In the genomic region with DNA sequence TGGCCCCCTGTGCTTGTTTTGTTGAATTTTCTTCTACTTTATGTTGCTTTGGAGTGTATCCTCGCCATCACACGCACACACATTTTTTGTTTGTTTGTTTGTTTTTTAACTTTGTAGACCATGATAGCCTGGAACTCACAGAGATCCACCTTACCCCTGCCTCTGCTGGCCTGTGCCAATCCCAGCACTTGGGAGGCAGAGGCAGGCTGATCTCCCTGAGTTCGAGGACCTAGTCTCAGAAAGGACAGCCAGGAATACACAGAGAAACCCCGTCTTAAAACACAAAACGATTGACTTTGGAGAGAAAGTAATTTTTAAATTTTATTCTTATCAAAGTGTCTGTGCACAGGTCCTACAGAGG, we compare ENCODE assay signal across 8 mouse cellular contexts. TPM values are rescaled to one million over a fixed set of nuclear protein-coding genes. Genes with fewer than 3 reads are reported as not detected.
DNase-seq lines count a peak whose midpoint lies in the region; ATAC-seq and TF ChIP-seq lines count a peak whose summit lies in the region.

No protein-coding gene starts in this region.

- no peaks in the 10 kb centered on the region for H3K27me3 ChIP-seq in kidney, embryonic 15.5 days
- H3K27me3 ChIP-seq in embryonic facial prominence, embryonic 14.5 days (replicated peaks; ENCODE audit: control insufficient read depth, insufficient read depth, low read length), result no peaks in the 10 kb centered on the region
- H3K27me3 ChIP-seq in intestine, postnatal 0 days (replicated peaks; ENCODE audit: control insufficient read depth, insufficient read depth, low read length), result no peaks in the 10 kb centered on the region
- H3K27me3 ChIP-seq in midbrain, postnatal 0 days (ENCODE audit: insufficient read depth, low read length), result no peaks in the 10 kb centered on the region

- no peaks in the 10 kb centered on the region for H3K9me3 ChIP-seq in kidney, embryonic 15.5 days (replicated peaks)
- H3K9me3 ChIP-seq in embryonic facial prominence, embryonic 14.5 days (ENCODE audit: control insufficient read depth, low read length), result no peaks in the 10 kb centered on the region
- no peaks in the 10 kb centered on the region for H3K9me3 ChIP-seq in intestine, postnatal 0 days (ENCODE audit: control insufficient read depth)
- H3K9me3 ChIP-seq in midbrain, postnatal 0 days (ENCODE audit: low read length), result no peaks in the 10 kb centered on the region

- H3K9ac ChIP-seq in kidney, embryonic 15.5 days, result no peak overlapping the region
- H3K9ac ChIP-seq in embryonic facial prominence, embryonic 14.5 days (ENCODE audit: low read depth, low read length), result peak overlapping the region; percentile 96
- no peak overlapping the region for H3K9ac ChIP-seq in intestine, postnatal 0 days (ENCODE audit: low read depth, low read length)
- no peak overlapping the region for H3K9ac ChIP-seq in midbrain, postnatal 0 days (replicated peaks; ENCODE audit: low read length, poor library complexity, severe bottlenecking)

- peak overlapping the region; percentile 82 for H3K27ac ChIP-seq in kidney, embryonic 15.5 days
- peak overlapping the region; percentile 84; the same call in 1 of the 2 replicates for H3K27ac ChIP-seq in embryonic facial prominence, embryonic 14.5 days (replicated peaks; ENCODE audit: low read depth, low read length)
- H3K27ac ChIP-seq in intestine, postnatal 0 days (ENCODE audit: low read depth, low read length), result no peak overlapping the region
- H3K27ac ChIP-seq in midbrain, postnatal 0 days (ENCODE audit: low read depth, low read length), result no peak overlapping the region; the same call in 1 of the 2 replicates

- WGBS in kidney, embryonic 15.5 days, result 36% methylated on average over 5 of the region's 5 CpGs
- 36% methylated on average over 5 of the region's 5 CpGs for WGBS in embryonic facial prominence, embryonic 14.5 days
- 37% methylated on average over 5 of the region's 5 CpGs for WGBS in intestine, postnatal 0 days
- 36% methylated on average over 5 of the region's 5 CpGs for WGBS in midbrain, postnatal 0 days

- H3K4me2 ChIP-seq in kidney, embryonic 15.5 days, result peak overlapping the region; percentile 94
- H3K4me2 ChIP-seq in embryonic facial prominence, embryonic 14.5 days (ENCODE audit: low read depth, low read length), result peak overlapping the region; percentile 32; the same call in 1 of the 2 replicates
- peak overlapping the region; percentile 95 for H3K4me2 ChIP-seq in intestine, postnatal 0 days (replicated peaks; ENCODE audit: low read depth)
- peak overlapping the region; percentile 28; the same call in 1 of the 2 replicates for H3K4me2 ChIP-seq in midbrain, postnatal 0 days (ENCODE audit: low read depth, low read length, poor library complexity, severe bottlenecking)

- ATAC-seq in kidney, embryonic 15.5 days (replicated peaks; ENCODE audit: low FRiP score), result peak; percentile 44; the same call in 1 of the 2 replicates
- peak; percentile 13; the same call in 1 of the 2 replicates for ATAC-seq in embryonic facial prominence, embryonic 14.5 days (ENCODE audit: low read depth)
- ATAC-seq in intestine, postnatal 0 days, result peak; percentile 46
- 0 out of 2 replicates have a peak, but pooled peaks have one; percentile 24 for ATAC-seq in midbrain, postnatal 0 days (ENCODE audit: low FRiP score)

- peaks cover 30% of the 10 kb centered on the region for H3K36me3 ChIP-seq in kidney, embryonic 15.5 days
- H3K36me3 ChIP-seq in embryonic facial prominence, embryonic 14.5 days (ENCODE audit: control insufficient read depth, insufficient read depth, low read length), result peaks cover 22% of the 10 kb centered on the region
- peaks cover 9% of the 10 kb centered on the region for H3K36me3 ChIP-seq in intestine, postnatal 0 days (ENCODE audit: control insufficient read depth, insufficient read depth)
- H3K36me3 ChIP-seq in midbrain, postnatal 0 days (ENCODE audit: insufficient read depth, low read length), result peaks cover 12% of the 10 kb centered on the region

- no peak for DNase-seq in kidney, adult 11 months
- no peak for DNase-seq in embryonic facial prominence, embryonic 14.5 days (ENCODE audit: low spot score)
- DNase-seq in midbrain, postnatal 0 days (ENCODE audit: low spot score), result no peak
- DNase-seq in thymus, postnatal 14 days, result no peak
- DNase-seq in spleen, adult 12 weeks (ENCODE audit: low spot score), result no peak
- DNase-seq in cerebellum, adult 18-20 months, result no peak

- no peak for TF ChIP-seq CTCF in intestine, postnatal 0 days (IDR thresholded peaks at IDR 0.05; ENCODE audit: low read depth)
- TF ChIP-seq CTCF in midbrain, postnatal 0 days (IDR thresholded peaks at IDR 0.05), result no peak

- H3K4me3 ChIP-seq in kidney, embryonic 15.5 days (replicated peaks), result peak overlapping the region; percentile 98
- peak overlapping the region; percentile 97 for H3K4me3 ChIP-seq in embryonic facial prominence, embryonic 14.5 days (ENCODE audit: low read depth, low read length)
- H3K4me3 ChIP-seq in intestine, postnatal 0 days (ENCODE audit: low read depth, low read length), result no peak overlapping the region
- peak overlapping the region; percentile 92 for H3K4me3 ChIP-seq in midbrain, postnatal 0 days (ENCODE audit: low read depth, low read length)

- peaks cover 24% of the 10 kb centered on the region for H3K4me1 ChIP-seq in kidney, embryonic 15.5 days
- H3K4me1 ChIP-seq in embryonic facial prominence, embryonic 14.5 days (ENCODE audit: control insufficient read depth, insufficient read depth, low read length), result peaks cover 15% of the 10 kb centered on the region
- H3K4me1 ChIP-seq in intestine, postnatal 0 days (replicated peaks; ENCODE audit: control insufficient read depth, insufficient read depth, low read length), result no peaks in the 10 kb centered on the region; the same call in 1 of the 2 replicates
- H3K4me1 ChIP-seq in midbrain, postnatal 0 days (ENCODE audit: insufficient read depth, low read length), result peaks cover 10% of the 10 kb centered on the region

RNA-seq across cellular contexts. Expression of gene Klhl11, which starts 0.4 kb away (rescaled TPM):
- polyA plus RNA-seq in kidney, embryonic 15.5 days (2015; fragmentation: Nextera tagmentation; extraction: Ambion mirVana), result 8.4 and 10.0 TPM in 2 replicates
- 11.7 and 11.9 TPM in 2 replicates for polyA plus RNA-seq in embryonic facial prominence, embryonic 14.5 days (2014; fragmentation: Nextera tagmentation; extraction: Ambion mirVana)
- polyA plus RNA-seq in intestine, postnatal 0 days (2015; fragmentation: Nextera tagmentation; extraction: Ambion mirVana), result 1.8 and 1.9 TPM in 2 replicates
- 57.4 and 66.2 TPM in 2 replicates for total RNA-seq in midbrain, postnatal 0 days (2014; rRNA removed)
- polyA plus RNA-seq in midbrain, postnatal 0 days (2015; fragmentation: Nextera tagmentation; extraction: Ambion mirVana), result 9.1 and 10.3 TPM in 2 replicates

RNA-seq across cellular contexts. Expression of gene Klhl10, which starts 31.2 kb away (rescaled TPM):
- 0.44 and 0.54 TPM in 2 replicates for polyA plus RNA-seq in kidney, embryonic 15.5 days (2015; fragmentation: Nextera tagmentation; extraction: Ambion mirVana)
- 0.55 and 0.84 TPM in 2 replicates for polyA plus RNA-seq in embryonic facial prominence, embryonic 14.5 days (2014; fragmentation: Nextera tagmentation; extraction: Ambion mirVana)
- 0.13 and 0.14 TPM in 2 replicates for polyA plus RNA-seq in intestine, postnatal 0 days (2015; fragmentation: Nextera tagmentation; extraction: Ambion mirVana)
- total RNA-seq in midbrain, postnatal 0 days (2014; rRNA removed), result 0.22 and 0.61 TPM in 2 replicates
- polyA plus RNA-seq in midbrain, postnatal 0 days (2015; fragmentation: Nextera tagmentation; extraction: Ambion mirVana), result 0.45 and 0.65 TPM in 2 replicates

RNA-seq across cellular contexts. Expression of gene Nt5c3b, which starts 31.3 kb away (rescaled TPM):
- 119 and 121 TPM in 2 replicates for polyA plus RNA-seq in kidney, embryonic 15.5 days (2015; fragmentation: Nextera tagmentation; extraction: Ambion mirVana)
- 108 and 127 TPM in 2 replicates for polyA plus RNA-seq in embryonic facial prominence, embryonic 14.5 days (2014; fragmentation: Nextera tagmentation; extraction: Ambion mirVana)
- 31.6 and 33.0 TPM in 2 replicates for polyA plus RNA-seq in intestine, postnatal 0 days (2015; fragmentation: Nextera tagmentation; extraction: Ambion mirVana)
- 57.2 and 58.5 TPM in 2 replicates for total RNA-seq in midbrain, postnatal 0 days (2014; rRNA removed)
- polyA plus RNA-seq in midbrain, postnatal 0 days (2015; fragmentation: Nextera tagmentation; extraction: Ambion mirVana), result 111 and 113 TPM in 2 replicates

RNA-seq across cellular contexts. Expression of gene Acly, which starts 54.9 kb away (rescaled TPM):
- 151 and 175 TPM in 2 replicates for polyA plus RNA-seq in kidney, embryonic 15.5 days (2015; fragmentation: Nextera tagmentation; extraction: Ambion mirVana)
- 114 and 148 TPM in 2 replicates for polyA plus RNA-seq in embryonic facial prominence, embryonic 14.5 days (2014; fragmentation: Nextera tagmentation; extraction: Ambion mirVana)
- polyA plus RNA-seq in intestine, postnatal 0 days (2015; fragmentation: Nextera tagmentation; extraction: Ambion mirVana), result 29.3 and 29.5 TPM in 2 replicates
- 207 and 228 TPM in 2 replicates for total RNA-seq in midbrain, postnatal 0 days (2014; rRNA removed)
- polyA plus RNA-seq in midbrain, postnatal 0 days (2015; fragmentation: Nextera tagmentation; extraction: Ambion mirVana), result 116 and 120 TPM in 2 replicates

RNA-seq across cellular contexts. Expression of gene Fkbp10, which starts 57.4 kb away (rescaled TPM):
- 130 and 139 TPM in 2 replicates for polyA plus RNA-seq in kidney, embryonic 15.5 days (2015; fragmentation: Nextera tagmentation; extraction: Ambion mirVana)
- polyA plus RNA-seq in embryonic facial prominence, embryonic 14.5 days (2014; fragmentation: Nextera tagmentation; extraction: Ambion mirVana), result 208 TPM in 2 replicates
- 31.7 and 37.0 TPM in 2 replicates for polyA plus RNA-seq in intestine, postnatal 0 days (2015; fragmentation: Nextera tagmentation; extraction: Ambion mirVana)
- 29.0 and 33.9 TPM in 2 replicates for total RNA-seq in midbrain, postnatal 0 days (2014; rRNA removed)
- 19.9 and 21.8 TPM in 2 replicates for polyA plus RNA-seq in midbrain, postnatal 0 days (2015; fragmentation: Nextera tagmentation; extraction: Ambion mirVana)

Comparison
In these comparisons a context has a peak if more than half of its experiments do, and no peak if none do; other contexts are left out.
1. H3K27ac ChIP-seq: peak in kidney, embryonic 15.5 days (single experiment) and embryonic facial prominence, embryonic 14.5 days (single experiment); none in intestine, postnatal 0 days (single experiment) and midbrain, postnatal 0 days (single experiment).
2. H3K4me2 ChIP-seq: peak in every context shown above with its lines; median percentile 95 in intestine, postnatal 0 days; 94 in kidney, embryonic 15.5 days; 32 in embryonic facial prominence, embryonic 14.5 days; 28 in midbrain, postnatal 0 days.
3. Peak in every context shown above with its lines, with median percentiles within 50 percentile points of each other: ATAC-seq.